Mouse (Mus musculus) limb, embryonic 14.5 days (tissue): ENCODE results near the gene Gnb1. TPM values are rescaled to one million over a fixed set of nuclear protein-coding genes. Genes with fewer than 3 reads are reported as not detected.

ENCODE experiments used
- ATAC-seq: fragments of 200-750 bp; cut with Nextera tagmentation; 2 replicates; pipeline ENCODE4 v1.8.0; 2017; ENCODE audit warnings: low read depth, moderate number of reproducible peaks, moderate TSS enrichment; ENCODE audit not compliant: low FRiP score
- DNase-seq: peaks from one replicate; pipeline ENCODE4 v3.0.0-alpha.2; 2015; ENCODE audit warnings: low spot score
- H3K27ac ChIP-seq: fragments of 300-500 bp; sonication (generic); replicated peaks from 2 replicates; pipeline ENCODE4 v1.5.1; 2014; ENCODE audit warnings: low read depth, mild to moderate bottlenecking, low read length, moderate library complexity, mixed read lengths
- H3K27me3 ChIP-seq: fragments of 300-500 bp; sonication (generic); 2 replicates; pipeline ENCODE4 v1.6.1; 2014; ENCODE audit warnings: low read length, mixed read lengths; ENCODE audit not compliant: control insufficient read depth, insufficient read depth
- H3K36me3 ChIP-seq: fragments of 300-500 bp; sonication (generic); 2 replicates; pipeline ENCODE4 v1.6.1; 2014; ENCODE audit warnings: mild to moderate bottlenecking, low read length, moderate library complexity, mixed read lengths; ENCODE audit not compliant: control insufficient read depth, insufficient read depth
- H3K4me1 ChIP-seq: fragments of 300-500 bp; sonication (generic); 2 replicates; pipeline ENCODE4 v1.6.1; 2014; ENCODE audit warnings: antibody characterized with exemption, low read length, mixed read lengths; ENCODE audit not compliant: control insufficient read depth, insufficient read depth
- H3K4me2 ChIP-seq: fragments of 300-500 bp; sonication (generic); replicated peaks from 2 replicates; pipeline ENCODE4 v1.6.1; 2014; ENCODE audit warnings: low read depth, mild to moderate bottlenecking, low read length, moderate library complexity; ENCODE audit not compliant: severe bottlenecking
- H3K4me3 ChIP-seq: fragments of 300-500 bp; sonication (generic); replicated peaks from 2 replicates; pipeline ENCODE4 v1.5.1; 2014; ENCODE audit warnings: low read length
- H3K9ac ChIP-seq: fragments of 300-500 bp; sonication (generic); 2 replicates; pipeline ENCODE4 v1.6.1; 2014; ENCODE audit warnings: mild to moderate bottlenecking, low read depth, low read length, moderate library complexity; ENCODE audit not compliant: severe bottlenecking
- H3K9me3 ChIP-seq: fragments of 300-500 bp; sonication (generic); 2 replicates; pipeline ENCODE4 v1.6.1; 2016; ENCODE audit warnings: low read length; ENCODE audit not compliant: control insufficient read depth
- POLR2A ChIP-seq: fragments of 200-500 bp; IDR thresholded peaks from 2 replicates; pipeline ENCODE4 v1.8.0; 2012; ENCODE audit warnings: inconsistent platforms, mild to moderate bottlenecking, moderate library complexity, borderline replicate concordance; ENCODE audit not compliant: insufficient read depth, insufficient read length; ENCODE audit errors: extremely low read depth
- WGBS: fragments of 180-500 bp; shearing (Covaris S2); extraction: QIAGEN DNeasy Blood & Tissue Kit; methylation state at CpG from one replicate; pipeline ENCODE4 v1.1.7; 2014; 5-methylcytosine and 5-hydroxymethylcytosine counted together
- polyA plus RNA-seq, 2 experiments: library from polyadenylated mRNA; depleted of rRNA in 1 of 2; stranded (reverse) in 1 of 2; unstranded in 1 of 2; fragments of >200 nt; fragmentation: Nextera tagmentation in 1 of 2; extraction: Ambion mirVana in 1 of 2; gene quantifications; 2 replicates each; pipeline versions ENCODE4 v1.2.1 to v1.2.3; 2012 to 2014

Gnb1 gene
- polyA plus RNA-seq, 2 experiments = 440 to 511 TPM

DNA sequence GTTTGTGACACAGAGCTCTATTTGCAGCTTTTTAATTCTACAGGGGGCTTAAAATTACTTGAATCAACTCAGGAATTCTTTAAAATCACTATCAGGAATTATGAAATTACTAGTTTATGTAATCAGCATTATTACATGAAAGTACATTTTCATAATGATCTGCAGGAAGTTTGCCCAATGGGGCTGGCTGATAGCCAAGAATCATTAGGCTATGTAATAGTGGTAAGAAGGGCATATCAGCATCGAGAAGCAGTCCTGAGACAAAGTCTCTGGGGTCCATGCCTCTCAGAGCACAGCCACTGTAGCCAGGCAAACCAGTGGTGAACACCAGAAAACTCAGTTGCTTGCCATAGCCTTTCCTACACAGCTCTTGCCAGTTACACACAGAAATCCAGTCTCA is 102.6 kb downstream of the Gnb1 start:
- Histone ChIP-seq H3K4me3 (no peak overlapping the region), H3K36me3 (peaks cover 21% of the 10 kb centered on the region), H3K9ac (no peak overlapping the region), H3K27me3 (no peaks in the 10 kb centered on the region), H3K4me2 (no peak overlapping the region), H3K27ac (no peak overlapping the region), H3K9me3 (no peaks in the 10 kb centered on the region), H3K4me1 (no peaks in the 10 kb centered on the region)
- TF ChIP-seq POLR2A = no peak
- DNase-seq = no peak
- WGBS = 43% methylated on average over 1 of the region's 1 CpGs
- ATAC-seq = no peak

DNA sequence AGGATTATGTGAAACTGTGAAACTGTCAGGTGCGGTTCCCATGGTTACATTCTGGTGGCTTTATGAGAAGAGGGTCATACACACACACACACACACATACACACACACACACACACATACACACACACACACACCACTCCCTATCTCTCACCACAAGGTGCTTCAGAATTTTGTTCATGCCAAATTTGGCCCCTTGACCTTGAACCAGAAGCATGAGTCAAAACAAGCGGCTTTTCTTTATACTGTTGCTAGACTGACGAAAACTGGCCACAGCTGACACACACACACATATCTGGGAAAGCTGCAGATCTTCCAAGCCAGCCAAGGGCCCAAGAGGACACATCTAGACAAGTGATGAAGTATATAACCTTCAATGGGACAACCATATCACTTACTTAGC is 104.6 kb downstream of the Gnb1 start:
- H3K27me3 ChIP-seq = no peaks in the 10 kb centered on the region
- 85% methylated on average over 3 of the region's 3 CpGs for WGBS
- 0 out of 2 replicates have a peak, but pooled peaks cover 3% of the 10 kb centered on the region for H3K36me3 ChIP-seq
- no peaks in the 10 kb centered on the region for H3K9me3 ChIP-seq
- H3K4me3 ChIP-seq = no peak overlapping the region
- no peak overlapping the region for H3K9ac ChIP-seq
- no peak for DNase-seq
- H3K4me1 ChIP-seq = 0 out of 2 replicates have a peak, but pooled peaks cover 4% of the 10 kb centered on the region
- no peak for ATAC-seq
- no peak overlapping the region for H3K27ac ChIP-seq
- H3K4me2 ChIP-seq = no peak overlapping the region
- no peak for TF ChIP-seq POLR2A

- H3K27me3 ChIP-seq = no peaks in the 10 kb centered on the region
- H3K36me3 ChIP-seq = no peaks in the 10 kb centered on the region
- ATAC-seq = no peak
- H3K4me1 ChIP-seq = 0 out of 2 replicates have a peak, but pooled peaks cover 4% of the 10 kb centered on the region
- H3K27ac ChIP-seq = no peak overlapping the region
- WGBS = 82% methylated on average over 5 of the region's 5 CpGs
- no peak overlapping the region for H3K4me2 ChIP-seq
- DNase-seq = no peak
- no peak overlapping the region for H3K9ac ChIP-seq
- H3K9me3 ChIP-seq = no peaks in the 10 kb centered on the region
- H3K4me3 ChIP-seq = no peak overlapping the region
- TF ChIP-seq POLR2A = no peak
These were observed 105.4 kb downstream of the Gnb1 start for GRCm38 (mm10) chr4:155596606-155597005.

DNA sequence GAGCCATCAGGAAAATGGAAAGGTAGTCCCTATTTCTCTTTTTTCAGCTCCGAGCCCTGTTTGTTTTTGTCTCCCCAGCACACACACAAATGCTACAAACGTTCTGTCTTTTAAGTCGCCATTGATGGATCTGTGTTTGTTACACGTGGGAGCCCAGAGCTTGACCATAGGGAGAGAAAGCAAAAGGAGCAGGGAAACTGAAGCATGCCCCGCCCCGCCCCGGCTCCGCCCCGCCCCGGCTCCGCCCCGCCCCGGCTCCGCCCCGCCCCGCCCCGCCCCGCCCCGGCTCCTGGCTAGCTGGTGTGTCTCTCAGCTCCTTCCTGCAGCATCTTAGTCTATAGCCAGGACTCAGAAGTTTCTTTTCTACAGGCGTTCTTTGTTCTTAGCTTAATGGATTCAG is 107.4 kb downstream of the Gnb1 start:
- no peak for ATAC-seq
- no peaks in the 10 kb centered on the region for H3K27me3 ChIP-seq
- H3K36me3 ChIP-seq = no peaks in the 10 kb centered on the region
- H3K27ac ChIP-seq = no peak overlapping the region
- WGBS = 23% methylated on average over 20 of the region's 20 CpGs
- no peak overlapping the region for H3K4me2 ChIP-seq
- peaks cover 11% of the 10 kb centered on the region; the same call in 1 of the 2 replicates for H3K4me1 ChIP-seq
- DNase-seq = no peak
- no peak overlapping the region for H3K4me3 ChIP-seq
- no peak overlapping the region for H3K9ac ChIP-seq
- no peaks in the 10 kb centered on the region for H3K9me3 ChIP-seq
- TF ChIP-seq POLR2A = no peak

DNA sequence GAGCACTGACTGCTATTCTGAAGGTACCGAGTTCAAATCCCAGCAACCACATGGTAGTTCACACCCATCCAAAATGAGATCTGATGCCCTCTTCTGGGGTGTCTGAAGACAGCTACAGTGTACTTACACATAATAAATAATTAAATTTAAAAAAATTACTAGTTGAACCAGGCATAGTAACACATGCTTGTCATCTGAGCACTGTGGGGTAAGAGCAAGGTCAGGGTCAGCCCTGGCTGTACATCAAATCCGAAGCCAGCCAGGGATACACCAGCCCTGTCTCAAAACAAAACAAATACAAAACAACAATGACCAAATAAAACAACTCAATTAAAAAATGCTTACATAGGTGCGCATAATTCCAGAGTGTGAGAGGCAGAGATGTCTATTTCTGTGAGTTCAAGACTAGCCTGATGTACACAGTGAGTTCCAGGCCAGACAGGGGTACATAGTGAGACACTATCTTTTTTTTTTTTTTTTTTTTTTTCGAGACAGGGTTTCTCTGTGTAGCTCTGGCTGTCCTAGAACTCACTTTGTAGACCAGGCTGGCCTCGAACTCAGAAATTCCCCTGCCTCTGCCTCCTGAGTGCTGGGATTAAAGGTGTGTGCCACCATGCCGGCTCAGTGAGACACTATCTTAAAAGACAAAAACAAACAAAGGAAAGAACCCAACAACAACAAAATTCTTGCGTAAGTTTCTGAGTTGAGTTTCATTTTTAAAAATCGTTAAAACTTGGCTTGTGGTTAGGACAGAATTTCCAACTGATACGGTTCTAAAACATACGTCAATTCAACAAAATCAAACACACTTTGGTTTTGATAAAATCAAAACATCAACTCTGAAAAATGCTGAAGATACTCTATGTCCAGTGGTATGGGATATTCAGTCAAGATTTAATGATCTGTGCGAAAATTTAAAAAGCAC is 109.0 kb downstream of the Gnb1 start:
- TF ChIP-seq POLR2A = no peak
- ATAC-seq (no peak), DNase-seq (no peak)
- peak overlapping the region; percentile 79 for H3K4me2 ChIP-seq
- peaks cover 11% of the 10 kb centered on the region; the same call in 1 of the 2 replicates for H3K4me1 ChIP-seq
- H3K27ac ChIP-seq = peak overlapping the region; percentile 99; the same call in 1 of the 2 replicates
- no peak overlapping the region; the same call in 1 of the 2 replicates for H3K9ac ChIP-seq
- no peaks in the 10 kb centered on the region for H3K9me3 ChIP-seq
- H3K4me3 ChIP-seq = peak overlapping the region; percentile 85
- H3K36me3 ChIP-seq = 0 out of 2 replicates have a peak, but pooled peaks cover 5% of the 10 kb centered on the region
- no peaks in the 10 kb centered on the region for H3K27me3 ChIP-seq
- WGBS = 90% methylated on average over 10 of the region's 11 CpGs
